Mouse (Mus musculus) kidney, adult 18-20 months (tissue): ENCODE data around the gene Olfr1368.
A peak's percentile ranks its signal among the peaks of the same experiment; 100 is the strongest.
"Not testable (repeated sequence)": the region's sequence is repeated elsewhere in the genome, so short reads cannot be mapped to it uniquely, and the experiment has no call there.

Source experiments
- DNase-seq: peaks from one replicate; pipeline ENCODE4 v3.0.0; 2021

Gene Olfr1368

DNA sequence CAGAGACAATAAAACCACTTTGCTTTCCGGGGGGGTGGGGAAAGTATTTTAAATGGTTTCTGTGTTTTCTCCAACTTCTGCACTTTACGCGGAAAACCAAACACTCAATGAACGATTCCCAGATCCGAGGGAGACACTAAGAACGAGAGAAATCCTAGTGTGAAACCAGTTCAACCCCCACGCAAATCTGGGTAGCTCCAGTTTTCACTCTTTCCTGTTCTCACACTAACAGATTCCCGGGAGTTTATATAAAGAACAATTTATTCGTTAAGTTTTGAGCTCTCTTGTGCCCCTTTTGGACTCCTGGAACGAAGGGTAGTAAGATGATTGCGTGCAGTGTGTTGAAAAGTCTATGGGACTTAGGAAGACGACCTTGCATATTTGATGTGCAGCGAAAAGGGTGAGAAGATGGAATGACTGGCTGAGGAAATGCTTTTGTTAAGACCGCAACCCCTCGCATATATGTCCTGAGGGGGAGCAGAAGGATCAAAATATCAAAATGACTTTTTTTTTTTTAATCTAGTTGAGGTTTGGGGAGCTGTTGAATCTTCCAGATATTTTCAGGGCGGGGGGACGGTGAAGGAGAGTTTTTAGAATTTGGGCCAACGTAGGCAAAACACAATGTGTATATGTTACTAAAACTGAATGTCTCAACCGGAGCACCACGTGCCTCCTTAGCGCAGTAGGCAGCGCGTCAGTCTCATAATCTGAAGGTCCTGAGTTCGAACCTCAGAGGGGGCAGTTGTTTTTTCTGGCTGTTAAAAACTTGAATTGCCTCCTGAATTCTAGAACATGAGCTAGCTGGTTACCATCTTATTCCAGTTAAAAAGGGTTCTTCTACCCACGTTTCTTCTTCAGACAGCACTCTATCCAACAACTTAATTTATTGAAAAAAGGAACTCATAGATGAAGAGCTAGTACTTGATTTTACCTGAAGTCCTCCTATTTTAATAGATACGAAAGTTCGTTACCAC is 21.6 kb upstream of the Olfr1368 start:
- peak; percentile 80 for DNase-seq

DNA sequence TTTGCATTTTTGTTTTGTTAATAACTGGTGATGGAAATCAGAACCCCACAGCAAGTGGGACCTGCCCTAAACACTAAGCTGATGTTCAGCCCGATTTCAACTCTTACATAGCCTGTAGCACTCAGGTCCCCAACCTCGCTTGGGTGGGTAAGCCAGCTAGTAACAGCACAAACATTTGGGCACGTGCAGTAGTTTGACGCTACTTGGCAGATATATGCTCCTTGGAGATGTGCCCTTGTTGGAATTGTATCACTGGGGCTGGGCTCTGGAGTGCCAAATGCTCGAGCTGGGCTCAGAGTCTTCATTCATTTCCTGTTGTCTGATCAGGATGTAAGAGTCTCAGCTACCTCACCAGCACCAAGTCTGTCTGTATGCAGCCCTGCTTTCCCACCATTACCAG is 16.9 kb upstream of the Olfr1368 start:
- no peak for DNase-seq

DNA sequence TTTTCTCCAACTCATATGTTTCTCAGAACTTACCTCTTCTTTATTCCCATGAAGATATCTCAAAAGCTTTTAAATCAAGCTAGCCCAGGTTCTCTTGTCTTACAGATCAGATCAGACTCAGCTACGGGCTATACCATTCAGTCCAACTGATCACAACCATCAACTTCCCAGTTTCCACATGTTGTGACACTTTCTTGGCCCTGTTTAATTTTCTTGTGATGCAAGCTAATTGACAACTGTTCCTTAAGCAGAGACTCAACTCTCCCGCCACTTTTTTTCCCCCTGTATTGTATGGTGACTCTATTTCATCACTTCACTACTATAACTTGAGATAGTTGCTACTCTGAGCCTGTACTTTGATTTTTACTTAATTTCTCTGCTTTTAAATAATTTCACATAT is 15.9 kb upstream of the Olfr1368 start:
- no peak for DNase-seq

DNA sequence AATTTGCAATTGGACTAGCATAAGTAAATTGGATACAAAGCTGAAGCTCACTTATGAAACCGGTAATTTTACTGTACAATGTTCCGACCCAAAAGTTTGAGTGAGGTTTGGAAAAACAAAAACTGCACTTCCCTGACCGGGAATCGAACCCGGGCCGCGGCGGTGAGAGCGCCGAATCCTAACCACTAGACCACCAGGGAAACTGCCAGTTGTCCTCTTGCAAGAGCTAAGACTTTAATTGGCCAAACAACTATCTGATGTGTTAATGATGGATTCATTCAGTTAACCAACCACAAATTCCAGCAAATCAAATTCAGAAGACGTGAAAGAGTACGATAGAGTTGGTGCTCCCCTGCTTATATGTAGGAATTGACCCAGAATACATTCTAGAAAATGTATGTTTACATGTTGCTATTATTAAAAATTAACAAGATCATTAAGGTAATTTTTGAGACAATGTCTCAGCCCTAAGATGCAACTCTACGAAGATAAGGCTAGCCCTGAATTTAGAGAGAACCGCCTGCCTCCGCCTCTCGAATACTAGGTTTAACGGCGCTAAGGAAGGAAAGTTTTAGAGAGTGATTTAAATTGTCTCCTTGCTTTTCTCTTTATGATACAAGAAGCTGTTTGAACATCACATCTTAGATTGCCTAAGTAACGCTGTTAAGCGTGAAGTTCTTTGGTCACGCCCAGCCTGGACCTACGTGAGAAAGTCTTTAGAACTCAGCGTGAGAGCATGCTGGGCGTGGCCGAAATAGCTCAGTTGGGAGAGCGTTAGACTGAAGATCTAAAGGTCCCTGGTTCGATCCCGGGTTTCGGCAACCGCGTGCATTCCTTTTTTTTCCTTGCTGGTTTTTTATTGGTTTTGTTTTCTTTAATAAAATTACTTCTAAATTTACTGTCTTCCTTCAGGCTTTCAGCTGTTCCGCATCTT is 15.3 kb upstream of the Olfr1368 start:
- DNase-seq: peak; percentile 95

DNA sequence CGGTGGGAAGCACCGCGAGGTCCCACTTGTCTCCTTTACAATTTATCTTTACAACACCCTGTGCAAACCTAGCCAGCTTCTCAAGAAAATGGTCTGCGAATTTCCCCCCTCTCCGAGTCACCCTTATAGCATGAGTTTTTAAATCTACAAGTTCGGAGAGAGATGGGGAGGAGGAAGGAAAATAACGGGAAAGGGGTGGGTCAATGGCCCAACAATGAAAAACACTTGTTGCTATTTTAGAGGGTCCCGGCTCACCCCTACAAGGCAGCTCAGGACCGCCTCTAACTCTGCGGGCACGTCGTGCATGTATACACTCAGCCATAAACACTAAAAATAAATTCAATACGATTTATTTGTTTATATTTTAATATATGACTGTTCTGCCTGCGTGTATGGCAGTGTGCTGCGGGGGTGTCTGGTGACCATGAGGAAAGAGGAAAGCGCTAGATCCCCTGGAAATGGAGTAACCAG is 14.4 kb upstream of the Olfr1368 start:
- peak; percentile 31 for DNase-seq

DNA sequence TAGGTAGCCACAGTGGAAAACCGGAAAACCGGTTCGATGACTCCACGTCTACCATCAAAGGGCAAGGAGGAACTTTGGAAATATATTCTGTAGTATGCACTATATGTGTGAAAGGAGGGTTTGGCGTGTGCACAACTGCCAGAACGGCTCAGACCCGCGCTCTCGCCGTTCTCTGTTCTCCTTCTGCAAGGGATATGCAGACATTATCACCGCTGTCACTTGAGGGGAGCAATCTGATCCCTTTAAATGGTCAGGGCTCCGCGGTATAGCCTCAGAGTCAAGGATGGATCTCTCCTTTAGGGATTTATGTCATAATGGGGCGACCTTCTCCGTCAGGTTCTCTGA is 13.8 kb upstream of the Olfr1368 start:
- DNase-seq: no peak

DNA sequence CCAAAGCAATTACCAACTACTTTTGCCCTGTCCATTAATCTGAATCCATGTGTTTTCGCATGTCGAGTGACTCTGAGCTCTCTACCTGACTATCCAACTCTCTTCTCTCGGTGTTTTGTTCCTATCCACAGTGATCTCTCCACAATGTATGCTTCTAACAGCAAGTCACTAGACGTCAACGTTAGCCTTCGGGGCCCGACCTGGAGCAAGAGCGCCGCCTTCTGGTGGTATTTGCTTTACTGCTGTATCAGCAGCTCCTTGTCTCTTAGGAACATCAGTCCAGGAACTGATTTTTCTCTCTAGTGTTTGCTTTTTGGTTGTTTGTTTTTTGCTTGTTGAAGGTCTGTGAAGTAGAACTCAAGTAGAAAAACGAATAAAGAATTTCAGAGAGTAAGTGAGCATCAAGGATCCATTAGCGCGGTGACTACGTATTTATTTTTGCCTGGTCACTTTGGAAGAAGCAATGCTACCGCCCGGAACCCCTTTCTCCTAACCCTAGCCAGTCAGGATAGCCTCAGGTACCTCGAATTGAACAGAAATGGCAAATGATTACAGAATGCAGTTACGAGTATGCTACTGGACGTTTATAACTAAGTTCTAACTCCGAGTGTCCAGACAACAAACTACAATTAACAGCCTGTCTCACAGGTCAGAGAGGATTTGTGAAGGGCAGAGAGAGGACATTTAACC is 13.3 kb upstream of the Olfr1368 start:
- DNase-seq: peak; percentile 90

DNA sequence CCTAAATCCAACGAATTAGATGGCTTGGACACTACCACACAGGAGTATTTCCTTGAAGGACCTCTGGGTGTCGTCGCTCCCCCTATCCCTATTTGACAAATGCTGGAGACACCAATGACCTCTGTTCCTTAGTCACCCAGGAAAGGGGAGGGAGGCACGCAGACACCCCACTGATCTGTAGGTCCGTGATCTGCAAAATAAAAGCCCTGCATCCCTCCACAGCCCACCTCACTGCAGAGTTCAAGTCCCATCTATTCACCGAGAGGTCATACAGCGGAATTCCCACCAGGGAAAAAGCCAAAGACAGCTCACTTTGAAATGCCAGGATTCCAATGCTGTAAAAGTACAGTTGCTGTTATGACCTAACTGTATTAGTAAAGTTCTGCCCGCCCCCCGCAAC is 12.4 kb upstream of the Olfr1368 start:
- DNase-seq: no peak

DNA sequence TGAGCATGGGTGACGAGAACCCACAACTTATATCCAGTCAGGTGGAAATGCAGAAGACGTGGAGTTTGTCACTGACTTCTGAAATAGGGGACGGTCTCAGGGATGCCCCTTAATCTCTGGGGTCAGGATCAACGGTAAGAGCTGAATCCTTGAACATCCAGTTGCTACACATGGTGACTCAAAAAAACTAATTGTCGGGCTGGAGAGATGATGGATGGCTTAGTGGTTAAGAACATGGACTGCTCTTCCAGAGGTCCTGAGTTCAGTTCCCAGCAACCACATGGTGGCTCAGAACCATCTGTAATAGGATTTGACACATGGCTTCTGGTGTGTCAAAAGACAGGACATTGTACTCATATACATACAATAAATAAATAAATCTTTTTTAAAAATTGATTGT is 10.2 kb upstream of the Olfr1368 start:
- no peak for DNase-seq

DNA sequence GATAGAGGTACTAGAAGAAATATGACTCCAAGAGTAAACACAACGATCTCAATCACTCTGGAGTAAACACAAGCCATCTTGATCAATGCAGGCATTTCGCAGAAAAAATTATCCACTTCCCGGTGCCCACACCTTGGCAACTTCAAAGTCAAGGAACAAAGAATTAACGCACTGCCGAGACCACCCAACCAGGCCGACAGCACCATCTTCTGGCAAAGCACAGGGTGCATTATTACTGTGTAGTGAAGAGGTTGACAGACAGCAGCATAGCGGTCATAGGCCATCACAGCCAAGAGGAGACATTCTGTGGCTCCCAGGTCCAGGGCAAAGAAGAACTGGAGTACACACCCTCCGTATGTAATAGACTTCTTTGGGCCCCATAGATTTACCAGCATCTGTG is 3.2 kb downstream of the Olfr1368 start:
- DNase-seq: no peak

DNA sequence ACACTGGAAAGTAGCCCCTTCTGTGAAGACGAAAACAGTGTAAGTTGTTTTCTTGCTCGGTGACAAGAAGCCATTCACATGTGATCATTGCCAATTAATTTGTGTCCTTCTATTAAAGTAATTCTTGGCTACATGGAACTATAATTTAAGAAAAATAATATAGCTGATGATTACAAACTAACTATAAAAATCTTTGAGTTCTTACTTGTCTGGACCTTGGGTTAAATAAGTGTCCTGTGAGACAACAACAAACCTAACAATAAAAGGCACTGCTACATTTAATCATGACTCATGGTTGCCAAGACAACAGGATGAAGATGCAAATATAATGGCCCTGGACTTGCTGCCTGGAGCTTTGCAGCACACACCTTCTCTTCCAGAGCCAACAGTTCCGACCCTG is 16.3 kb downstream of the Olfr1368 start, which contains the start of gene Olfr263:
TSS of gene Olfr263 (plus strand) at position 301 of the 400 bp plus-strand sequence.
- not testable (repeated sequence) for DNase-seq

DNA sequence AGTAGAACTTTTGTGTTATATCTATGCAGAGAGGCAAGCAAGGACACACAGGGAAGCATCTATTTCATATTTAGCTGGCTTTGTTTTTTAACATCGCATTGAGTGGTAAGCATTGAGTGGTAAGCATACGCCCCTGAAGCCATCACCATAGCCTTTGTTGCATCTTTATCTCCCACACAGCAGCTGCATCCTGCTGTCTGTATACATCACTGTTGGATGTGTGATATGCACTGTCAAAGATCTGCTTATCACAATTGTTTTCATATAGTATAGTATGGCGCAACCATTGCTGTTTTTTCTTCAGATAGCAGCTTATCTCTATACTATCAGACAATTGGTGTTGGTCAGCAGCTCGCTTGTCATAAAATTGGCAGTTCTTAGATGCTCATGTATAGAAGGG is 31.5 kb downstream of the Olfr1368 start:
- no peak for DNase-seq

DNA sequence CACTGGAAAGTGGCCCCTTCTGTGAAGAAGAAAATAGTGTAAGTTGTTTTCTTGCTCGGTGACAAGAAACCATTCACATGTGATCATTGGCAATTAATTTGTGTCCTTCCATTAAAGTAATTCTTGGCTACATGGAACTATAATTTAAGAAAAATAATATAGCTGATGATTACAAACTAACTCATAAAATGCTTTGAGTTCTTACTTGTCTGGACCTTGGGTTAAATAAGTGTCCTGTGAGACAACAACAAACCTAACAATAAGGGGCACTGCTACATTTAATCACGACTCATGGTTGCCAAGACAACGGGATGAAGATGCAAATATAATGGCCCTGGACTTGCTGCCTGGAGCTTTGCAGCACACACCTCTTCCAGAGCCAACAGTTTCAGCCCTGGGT is 34.5 kb downstream of the Olfr1368 start, which contains the start of gene Olfr1369-ps1:
TSS of gene Olfr1369-ps1 (plus strand) at position 301 of the 400 bp plus-strand sequence.
- not testable (repeated sequence) for DNase-seq

DNA sequence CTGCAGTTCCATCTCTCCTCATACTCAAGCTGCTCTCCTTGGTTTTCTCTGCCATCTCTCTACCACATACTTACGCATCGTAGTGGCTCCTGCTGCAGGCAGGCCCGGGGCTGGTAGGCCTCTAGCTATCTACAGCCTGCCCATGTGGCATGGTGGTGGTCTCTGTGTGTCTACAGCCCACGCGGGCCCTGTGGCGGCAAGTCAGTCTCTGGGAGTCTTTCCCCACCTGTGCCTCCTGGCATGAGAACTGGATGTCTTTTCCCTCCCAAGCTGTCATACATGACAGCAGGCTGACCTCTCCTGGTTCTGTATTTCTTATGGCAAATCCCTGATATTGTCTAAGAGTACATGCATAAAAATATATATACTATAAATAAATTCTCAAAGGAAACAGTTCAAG is 35.2 kb downstream of the Olfr1368 start:
- no peak for DNase-seq

DNA sequence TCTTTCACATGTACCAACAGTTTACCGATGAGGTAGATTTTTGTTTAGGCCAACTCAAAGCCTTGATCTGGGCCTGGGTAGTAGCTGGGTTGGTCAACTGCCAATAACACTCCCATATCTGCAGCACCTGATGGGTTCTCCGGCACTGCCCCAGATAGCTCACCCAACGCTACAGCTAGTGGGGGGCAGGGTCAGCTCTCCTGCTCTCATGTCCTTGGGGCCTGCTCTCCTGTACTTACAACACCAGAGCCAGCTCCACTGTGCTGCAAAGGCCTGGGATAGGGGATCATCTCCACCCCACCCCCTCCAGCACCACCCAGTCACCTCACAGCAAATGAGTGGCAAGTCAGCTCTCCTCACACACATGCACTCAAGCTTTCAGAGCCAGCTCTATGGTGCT is 35.9 kb downstream of the Olfr1368 start:
- no peak for DNase-seq
